ENCODE assay signal across 23 mouse cellular contexts in genomic region chr14:15722135-15722534, GRCm38 (mm10).
DNase-seq lines count a peak whose midpoint lies in the region; ATAC-seq and TF ChIP-seq lines count a peak whose summit lies in the region.
"Had no signal": no experiment of that assay in that cellular context is flagged by ENCODE, and none has a peak within 500 bp of the region (broad histone marks: within the 10 kb centered on the region; RNA-seq: fewer than 3 reads in every experiment).

No protein-coding gene starts in this region.

- TF ChIP-seq CTCF in hindbrain, postnatal 0 days (IDR thresholded peaks at IDR 0.05; ENCODE audit: low read depth) = no peak
- TF ChIP-seq CTCF in lung, adult 2 months (IDR thresholded peaks at IDR 0.05; ENCODE audit: insufficient read depth, low read length) = no peak
- no peak for TF ChIP-seq CTCF in brain, embryonic 14.5 days (IDR thresholded peaks at IDR 0.05; ENCODE audit: borderline replicate concordance, extremely low read depth, insufficient read depth, insufficient read length)

- H3K27me3 ChIP-seq in forebrain, embryonic 14.5 days (replicated peaks; ENCODE audit: control insufficient read depth, insufficient read depth, low read length) = no peaks in the 10 kb centered on the region
- no peaks in the 10 kb centered on the region for H3K27me3 ChIP-seq in forebrain, embryonic 13.5 days
- H3K27me3 ChIP-seq in hindbrain, postnatal 0 days (ENCODE audit: insufficient read depth, low read length) = no peaks in the 10 kb centered on the region
- H3K27me3 ChIP-seq in hindbrain, embryonic 12.5 days = no peaks in the 10 kb centered on the region
- H3K27me3 ChIP-seq: embryonic facial prominence, embryonic 12.5 days; forebrain, embryonic 15.5 days; heart, embryonic 15.5 days; intestine, embryonic 15.5 days had no signal

- H3K4me1 ChIP-seq in forebrain, embryonic 14.5 days (ENCODE audit: control insufficient read depth, insufficient read depth, low read length) = no peaks in the 10 kb centered on the region
- H3K4me1 ChIP-seq in forebrain, embryonic 13.5 days = no peaks in the 10 kb centered on the region
- H3K4me1 ChIP-seq in hindbrain, postnatal 0 days (ENCODE audit: insufficient read depth, low read length) = no peaks in the 10 kb centered on the region
- H3K4me1 ChIP-seq in hindbrain, embryonic 12.5 days = no peaks in the 10 kb centered on the region
- no peaks in the 10 kb centered on the region for H3K4me1 ChIP-seq in lung, adult 2 months (ENCODE audit: control insufficient read depth, insufficient read depth, low read length)
- H3K4me1 ChIP-seq: embryonic facial prominence, embryonic 12.5 days; forebrain, embryonic 15.5 days; heart, embryonic 15.5 days; intestine, embryonic 15.5 days had no signal

- H3K9me3 ChIP-seq in forebrain, embryonic 14.5 days (replicated peaks; ENCODE audit: control insufficient read depth, low read length) = no peaks in the 10 kb centered on the region
- H3K9me3 ChIP-seq in forebrain, embryonic 13.5 days (replicated peaks) = peaks cover 7% of the 10 kb centered on the region
- no peaks in the 10 kb centered on the region for H3K9me3 ChIP-seq in hindbrain, postnatal 0 days (ENCODE audit: low read length)
- no peaks in the 10 kb centered on the region for H3K9me3 ChIP-seq in hindbrain, embryonic 12.5 days (replicated peaks)
- H3K9me3 ChIP-seq: G1E; heart, embryonic 15.5 days; intestine, embryonic 15.5 days had no signal

- H3K4me2 ChIP-seq in forebrain, embryonic 14.5 days (ENCODE audit: low read length) = no peak overlapping the region
- no peak overlapping the region for H3K4me2 ChIP-seq in forebrain, embryonic 13.5 days
- H3K4me2 ChIP-seq in hindbrain, postnatal 0 days (ENCODE audit: low read depth, low read length) = no peak overlapping the region
- H3K4me2 ChIP-seq in hindbrain, embryonic 12.5 days (replicated peaks) = no peak overlapping the region
- H3K4me2 ChIP-seq: embryonic facial prominence, embryonic 12.5 days; forebrain, embryonic 15.5 days; heart, embryonic 11.5 days; heart, embryonic 15.5 days; intestine, embryonic 15.5 days had no signal

- WGBS in forebrain, embryonic 14.5 days = 78% methylated on average over 1 of the region's 1 CpGs
- WGBS in forebrain, embryonic 13.5 days = 82% methylated on average over 1 of the region's 1 CpGs
- 76% methylated on average over 1 of the region's 1 CpGs for WGBS in hindbrain, postnatal 0 days
- WGBS in hindbrain, embryonic 12.5 days = 93% methylated on average over 1 of the region's 1 CpGs
- 34% methylated on average over 1 of the region's 1 CpGs for WGBS in lung, adult 2 months

- H3K9ac ChIP-seq in forebrain, embryonic 14.5 days (ENCODE audit: low read length) = no peak overlapping the region
- H3K9ac ChIP-seq in forebrain, embryonic 13.5 days = no peak overlapping the region
- H3K9ac ChIP-seq in hindbrain, postnatal 0 days (replicated peaks; ENCODE audit: low read length) = no peak overlapping the region
- H3K9ac ChIP-seq in hindbrain, embryonic 12.5 days = no peak overlapping the region
- H3K9ac ChIP-seq: embryonic facial prominence, embryonic 12.5 days; forebrain, embryonic 15.5 days; heart, embryonic 15.5 days; intestine, embryonic 15.5 days had no signal

- no peak overlapping the region for H3K27ac ChIP-seq in forebrain, embryonic 14.5 days (ENCODE audit: low read depth, low read length)
- H3K27ac ChIP-seq in forebrain, embryonic 13.5 days = no peak overlapping the region
- H3K27ac ChIP-seq in hindbrain, postnatal 0 days = no peak overlapping the region
- H3K27ac ChIP-seq in hindbrain, embryonic 12.5 days = no peak overlapping the region
- H3K27ac ChIP-seq: embryonic facial prominence, embryonic 12.5 days; forebrain, embryonic 15.5 days; heart, adult 2 months; heart, embryonic 15.5 days; intestine, embryonic 15.5 days had no signal

- TF ChIP-seq POLR2A in lung, adult 2 months (IDR thresholded peaks at IDR 0.05; ENCODE audit: borderline replicate concordance, extremely low read depth, low read depth, low read length) = no peak
- no peak for TF ChIP-seq POLR2A in brain, embryonic 14.5 days (IDR thresholded peaks at IDR 0.05; ENCODE audit: borderline replicate concordance, extremely low read depth, insufficient read depth, insufficient read length, poor library complexity, severe bottlenecking)

- no peak overlapping the region for H3K4me3 ChIP-seq in forebrain, embryonic 14.5 days (ENCODE audit: low read depth, low read length)
- no peak overlapping the region for H3K4me3 ChIP-seq in forebrain, embryonic 13.5 days
- no peak overlapping the region for H3K4me3 ChIP-seq in hindbrain, postnatal 0 days (ENCODE audit: low read length)
- H3K4me3 ChIP-seq in hindbrain, embryonic 12.5 days = no peak overlapping the region
- no peak overlapping the region for H3K4me3 ChIP-seq in lung, adult 2 months (replicated peaks; ENCODE audit: extremely low read depth, low read depth, low read length)
- H3K4me3 ChIP-seq: embryonic facial prominence, embryonic 12.5 days; forebrain, embryonic 15.5 days; heart, adult 2 months; heart, embryonic 15.5 days; intestine, embryonic 15.5 days had no signal

- no peaks in the 10 kb centered on the region for H3K36me3 ChIP-seq in forebrain, embryonic 14.5 days (ENCODE audit: control insufficient read depth, insufficient read depth, low read length)
- no peaks in the 10 kb centered on the region for H3K36me3 ChIP-seq in forebrain, embryonic 13.5 days (ENCODE audit: poor library complexity, severe bottlenecking)
- no peaks in the 10 kb centered on the region for H3K36me3 ChIP-seq in hindbrain, postnatal 0 days (ENCODE audit: insufficient read depth, low read length)
- no peaks in the 10 kb centered on the region for H3K36me3 ChIP-seq in hindbrain, embryonic 12.5 days
- H3K36me3 ChIP-seq: embryonic facial prominence, embryonic 12.5 days; forebrain, embryonic 15.5 days; G1E; heart, embryonic 15.5 days; intestine, embryonic 15.5 days had no signal

- ATAC-seq in forebrain, embryonic 14.5 days = no peak
- ATAC-seq in forebrain, embryonic 13.5 days = no peak
- ATAC-seq in hindbrain, postnatal 0 days = peak; percentile 71
- ATAC-seq in hindbrain, embryonic 12.5 days (ENCODE audit: low FRiP score) = no peak
- ATAC-seq: CD4-positive, CD25-positive, alpha-beta regulatory T cell, adult 4 months; forebrain, embryonic 15.5 days; intestine, embryonic 15.5 days had no signal

- peak; percentile 7 for DNase-seq in forebrain, embryonic 14.5 days (ENCODE audit: low spot score)
- peak; percentile 27 for DNase-seq in hindbrain, postnatal 0 days (ENCODE audit: low spot score)
- DNase-seq in lung, postnatal 10 days = peak; percentile 37
- no peak for DNase-seq in lung, adult 2 months
- DNase-seq in brain, embryonic 14.5 days (ENCODE audit: low read depth) = peak; percentile 18
- DNase-seq in right cerebral cortex, postnatal 25 days = no peak
- DNase-seq: adrenal gland, postnatal 10 days; B cell, adult 2 months; cerebellum, adult 11 months; cerebellum, adult 8-10 months; cerebellum, postnatal 25 days; gastrocnemius, postnatal 14 days; heart, adult 2 months; heart, postnatal 14 days had no signal

Comparison
In these comparisons a context has a peak if more than half of its experiments do, and no peak if none do; other contexts are left out.
1. DNase-seq: peak in forebrain, embryonic 14.5 days (single experiment), hindbrain, postnatal 0 days (single experiment), lung, postnatal 10 days (single experiment) and brain, embryonic 14.5 days (single experiment); none in lung, adult 2 months (single experiment) and right cerebral cortex, postnatal 25 days (single experiment).